Mouse (Mus musculus) heart, adult 8-10 months (tissue): ENCODE results near the gene Dpep2nb. TPM values are rescaled to one million over a fixed set of nuclear protein-coding genes. Genes with fewer than 3 reads are reported as not detected.

Source experiments
- DNase-seq: peaks from one replicate; pipeline ENCODE4 v3.0.0; 2022; ENCODE audit warnings: low spot score
- microRNA-seq: library from miRNA; unstranded; fragments of <30 nt; microRNA quantifications from one replicate; pipeline ENCODE4 v1.2.0, GENCODE M21; 2022
- total RNA-seq, 4 experiments: library from RNA; stranded (reverse); gene quantifications; 2 replicates each; pipeline ENCODE4 v1.2.4; 2022

Gene Dpep2nb
- total RNA-seq, 4 experiments from 2014 or later: not detected

GRCm38 (mm10) chr8:105961101-105961500 lies 44.7 kb downstream of the Dpep2nb start:
- no peak for DNase-seq

GRCm38 (mm10) chr8:105959350-105959749 lies 46.4 kb downstream of the Dpep2nb start:
- peak; percentile 28 for DNase-seq

GRCm38 (mm10) chr8:105957813-105958212 lies 48.0 kb downstream of the Dpep2nb start:
- peak; percentile 75 for DNase-seq

- peak; percentile 45 for DNase-seq
Observed at GRCm38 (mm10) chr8:105956556-105956955, 49.2 kb downstream of the Dpep2nb start.

GRCm38 (mm10) chr8:105951057-105951659 lies 54.6 kb downstream of the Dpep2nb start:
- DNase-seq: peak; percentile 33

- DNase-seq: no peak
Observed at GRCm38 (mm10) chr8:105949350-105949749, 56.4 kb downstream of the Dpep2nb start.

Small RNAs within 50 kb of the gene (microRNA-seq; reads per million reads assigned to microRNA genes)
- gene Mir7074: not detected

Other genes starting within 250 kb of the Dpep2nb start
- gene Gfod2, start 247.3 kb downstream of the Dpep2nb start, total RNA-seq: 1 to 10 TPM; 2.8 to 3.9 (median 3.5) TPM
- 10 to 100 TPM; 17.4 to 20.0 (median 18.7) TPM for gene Ranbp10, start 178.6 kb downstream of the Dpep2nb start, total RNA-seq
- not detected for gene Tsnaxip1, start 178.2 kb downstream of the Dpep2nb start, total RNA-seq
- 1 to 10 TPM; 2.0 to 2.6 (median 2.5) TPM for gene Cenpt, start 152.7 kb downstream of the Dpep2nb start, total RNA-seq
- 10 to 100 TPM; 26.4 to 30.7 (median 28.0) TPM for gene Thap11, start 150.8 kb downstream of the Dpep2nb start, total RNA-seq
- 10 to 100 TPM; 16.4 to 44.3 (median 30.6) TPM for gene Nutf2, start 145.4 kb downstream of the Dpep2nb start, total RNA-seq
- gene Edc4, start 125.1 kb downstream of the Dpep2nb start, total RNA-seq: 10 to 100 TPM; 23.6 to 25.6 (median 24.2) TPM
- gene Nrn1l, start 112.4 kb downstream of the Dpep2nb start, total RNA-seq: 1 to 10 TPM in 1 of 4 experiments, under 1 TPM in 3; 0.49 to 1.1 (median 0.85) TPM
- gene Pskh1, start 105.5 kb downstream of the Dpep2nb start, total RNA-seq: 10 to 100 TPM; 15.6 to 19.2 (median 18.1) TPM
- gene Ctrl, start 72.1 kb downstream of the Dpep2nb start, total RNA-seq: under 1 TPM in 1 of 4 experiments, not detected in 3; 0.44 TPM
- gene Psmb10, start 67.5 kb downstream of the Dpep2nb start, total RNA-seq: 10 to 100 TPM; 54.6 to 72.9 (median 62.2) TPM
- gene Lcat, start 62.6 kb downstream of the Dpep2nb start, total RNA-seq: 1 to 10 TPM in 1 of 4 experiments, under 1 TPM in 3; 0.34 to 1.7 (median 0.57) TPM
- 10 to 100 TPM; 39.9 to 50.4 (median 43.5) TPM for gene Slc12a4, start 39.9 kb downstream of the Dpep2nb start, total RNA-seq
- not detected for gene Dpep3, start 26.5 kb downstream of the Dpep2nb start, total RNA-seq
- gene Dus2, start 14.6 kb downstream of the Dpep2nb start, total RNA-seq: 10 to 100 TPM in 1 of 4 experiments, 1 to 10 TPM in 3; 8.5 to 10.9 (median 8.7) TPM
- gene Ddx28, start 5.9 kb upstream of the Dpep2nb start, total RNA-seq: 10 to 100 TPM; 11.0 to 12.4 (median 11.2) TPM
- gene Nfatc3, start 52.9 kb upstream of the Dpep2nb start, total RNA-seq: 10 to 100 TPM; 14.1 to 19.5 (median 18.0) TPM
- gene Esrp2, start 131.0 kb upstream of the Dpep2nb start, total RNA-seq: under 1 TPM; 0.23 to 0.81 (median 0.42) TPM
- gene Pla2g15, start 144.4 kb upstream of the Dpep2nb start, total RNA-seq: 10 to 100 TPM in 1 of 4 experiments, 1 to 10 TPM in 3; 7.7 to 10.0 (median 9.4) TPM
- 10 to 100 TPM in 1 of 4 experiments, 1 to 10 TPM in 3; 6.9 to 10.8 (median 9.6) TPM for gene Slc7a6, start 162.9 kb upstream of the Dpep2nb start, total RNA-seq
- gene Slc7a6os, start 205.0 kb upstream of the Dpep2nb start, total RNA-seq: 10 to 100 TPM in 2 of 4 experiments, 1 to 10 TPM in 2; 8.2 to 11.5 (median 10.0) TPM
- 10 to 100 TPM; 26.7 to 27.7 (median 26.9) TPM for gene Prmt7, start 205.0 kb upstream of the Dpep2nb start, total RNA-seq